Mouse (Mus musculus): ENCODE data around the gene Mrpl20. TPM values are rescaled to one million over a fixed set of nuclear protein-coding genes. Genes with fewer than 3 reads are reported as not detected.

The Mrpl20 gene
- polyA plus RNA-seq, 1 experiment from 2014 or later: 212 TPM

DNA sequence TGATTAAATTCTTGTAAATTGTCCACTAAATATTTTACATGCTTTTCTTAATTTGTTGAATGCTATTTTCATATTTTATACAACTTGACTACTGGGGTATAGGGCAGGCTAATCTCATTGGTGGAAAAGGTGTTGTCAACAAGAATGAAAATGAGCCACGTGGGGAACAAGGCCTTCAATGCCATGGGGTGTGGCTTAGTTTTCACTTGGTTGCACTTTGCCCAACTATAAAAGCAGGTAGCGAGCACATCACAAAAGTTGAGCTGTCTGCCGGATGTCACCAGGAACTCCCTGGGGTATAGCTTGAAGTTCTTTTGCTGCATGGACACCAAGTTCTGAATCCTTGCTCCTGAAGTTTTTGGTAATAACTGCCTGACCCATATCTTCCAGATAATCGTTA is 14.9 kb downstream of the Mrpl20 start:
- 51% methylated on average over 4 of the region's 4 CpGs for WGBS
- no peak overlapping the region for H3K4me2 ChIP-seq (replicated peaks; ENCODE audit: low read depth)
- peak; percentile 46 for ATAC-seq
- no peaks in the 10 kb centered on the region for H3K9me3 ChIP-seq (ENCODE audit: control insufficient read depth)
- no peak overlapping the region for H3K4me3 ChIP-seq (ENCODE audit: low read depth, low read length)
- H3K36me3 ChIP-seq (ENCODE audit: control insufficient read depth, insufficient read depth): peaks cover 78% of the 10 kb centered on the region
- no peaks in the 10 kb centered on the region for H3K4me1 ChIP-seq (replicated peaks; ENCODE audit: control insufficient read depth, insufficient read depth, low read length)
- H3K9ac ChIP-seq (ENCODE audit: low read depth, low read length): no peak overlapping the region
- H3K27me3 ChIP-seq (replicated peaks; ENCODE audit: control insufficient read depth, insufficient read depth, low read length): no peaks in the 10 kb centered on the region
- TF ChIP-seq CTCF (IDR thresholded peaks at IDR 0.05; ENCODE audit: low read depth): no peak
- no peak overlapping the region for H3K27ac ChIP-seq (ENCODE audit: low read depth, low read length)

DNA sequence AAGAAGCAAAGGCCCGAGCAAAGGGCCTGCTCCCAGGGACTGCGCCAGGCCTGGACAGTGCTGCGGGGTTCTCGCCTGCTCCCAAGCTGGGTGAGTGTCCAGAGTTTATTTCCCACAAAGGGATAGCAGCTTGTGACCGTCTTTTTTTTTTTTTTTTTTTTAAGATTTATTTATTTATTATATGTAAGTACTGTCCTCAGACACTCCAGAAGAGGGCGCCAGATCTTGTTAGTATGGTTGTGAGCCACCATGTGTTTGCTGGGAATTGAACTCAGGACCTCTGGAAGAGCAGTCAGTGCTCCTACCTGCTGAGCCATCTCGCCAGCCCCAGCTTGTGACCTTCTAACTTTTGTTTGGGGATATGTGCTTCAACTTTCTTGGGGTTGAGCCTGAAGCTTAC is 18.3 kb downstream of the Mrpl20 start:
- WGBS: 75% methylated on average over 7 of the region's 7 CpGs
- Histone ChIP-seq H3K9me3 (ENCODE audit: control insufficient read depth) (no peaks in the 10 kb centered on the region), H3K9ac (ENCODE audit: low read depth, low read length) (no peak overlapping the region), H3K4me3 (ENCODE audit: low read depth, low read length) (no peak overlapping the region), H3K36me3 (ENCODE audit: control insufficient read depth, insufficient read depth) (peaks cover 84% of the 10 kb centered on the region), H3K4me1 (replicated peaks; ENCODE audit: control insufficient read depth, insufficient read depth, low read length) (no peaks in the 10 kb centered on the region), H3K27me3 (replicated peaks; ENCODE audit: control insufficient read depth, insufficient read depth, low read length) (no peaks in the 10 kb centered on the region), H3K4me2 (replicated peaks; ENCODE audit: low read depth) (no peak overlapping the region), H3K27ac (ENCODE audit: low read depth, low read length) (no peak overlapping the region)
- TF ChIP-seq CTCF (IDR thresholded peaks at IDR 0.05; ENCODE audit: low read depth): peak; percentile 61
- ATAC-seq: no peak

DNA sequence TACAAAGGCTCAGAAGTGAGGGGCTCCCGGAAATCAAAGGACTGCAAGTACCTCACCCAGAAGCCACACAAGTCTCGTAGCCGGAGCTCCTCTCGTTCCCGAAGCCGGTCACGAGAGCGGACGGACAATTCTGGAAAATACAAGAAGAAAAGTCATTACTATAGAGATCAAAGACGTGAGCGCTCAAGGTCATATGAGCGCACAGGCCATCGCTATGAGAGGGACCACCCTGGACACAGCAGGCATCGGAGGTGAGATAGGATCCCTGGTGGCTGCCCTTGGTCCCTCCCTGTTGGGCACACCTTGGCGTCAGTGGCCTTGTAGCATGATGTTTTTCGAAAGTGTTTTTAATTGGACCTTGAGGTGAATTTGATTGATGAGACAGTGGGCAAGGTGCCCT is 20.8 kb downstream of the Mrpl20 start:
- Histone ChIP-seq H3K4me1 (replicated peaks; ENCODE audit: control insufficient read depth, insufficient read depth, low read length) (no peaks in the 10 kb centered on the region), H3K27me3 (replicated peaks; ENCODE audit: control insufficient read depth, insufficient read depth, low read length) (no peaks in the 10 kb centered on the region), H3K4me3 (ENCODE audit: low read depth, low read length) (no peak overlapping the region), H3K4me2 (replicated peaks; ENCODE audit: low read depth) (no peak overlapping the region), H3K9me3 (ENCODE audit: control insufficient read depth) (no peaks in the 10 kb centered on the region), H3K9ac (ENCODE audit: low read depth, low read length) (no peak overlapping the region), H3K27ac (ENCODE audit: low read depth, low read length) (no peak overlapping the region), H3K36me3 (ENCODE audit: control insufficient read depth, insufficient read depth) (peaks cover 72% of the 10 kb centered on the region)
- WGBS: 94% methylated on average over 16 of the region's 16 CpGs
- TF ChIP-seq CTCF (IDR thresholded peaks at IDR 0.05; ENCODE audit: low read depth): no peak
- no peak for ATAC-seq

DNA sequence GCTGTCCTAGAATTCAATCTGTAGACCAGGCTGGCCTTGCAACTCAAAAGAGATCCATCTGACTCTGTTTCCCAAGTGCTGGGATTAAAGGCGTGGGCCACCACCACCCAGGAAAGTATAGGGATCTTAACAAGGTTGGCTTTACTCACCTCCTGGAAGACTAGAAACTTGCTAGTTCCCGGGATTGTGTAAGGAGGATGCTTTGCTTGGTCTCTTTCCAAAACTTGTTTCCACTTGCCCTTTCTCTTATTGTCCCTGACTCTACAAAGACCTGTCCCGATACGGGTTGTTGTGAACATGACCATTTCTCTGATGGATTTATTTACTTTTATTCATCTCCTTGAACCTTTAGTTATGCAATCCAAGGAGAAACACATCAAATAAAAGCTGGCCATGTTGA is 27.2 kb downstream of the Mrpl20 start:
- no peak for ATAC-seq
- no peak overlapping the region for H3K4me2 ChIP-seq (replicated peaks; ENCODE audit: low read depth)

DNA sequence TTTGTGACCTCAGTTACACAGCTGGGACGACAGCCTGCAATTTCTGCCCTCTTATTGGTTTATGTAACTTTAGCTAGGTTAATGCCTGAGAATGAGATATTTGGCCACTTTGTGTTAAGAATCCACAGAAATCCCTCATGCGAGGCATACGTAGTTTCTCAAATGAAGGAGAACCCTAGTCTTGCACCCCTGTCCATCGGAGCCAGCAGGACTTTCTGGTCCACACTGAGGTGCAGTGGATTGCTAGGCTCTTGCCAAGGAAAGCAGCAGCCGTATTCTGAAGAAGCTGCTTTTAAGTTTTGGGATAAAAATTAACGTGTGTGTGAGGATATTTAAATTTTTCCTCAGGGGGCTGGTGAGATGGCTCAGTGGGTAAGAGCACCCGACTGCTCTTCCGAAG is 27.9 kb downstream of the Mrpl20 start:
- H3K27ac ChIP-seq (ENCODE audit: low read depth, low read length): no peak overlapping the region
- H3K4me2 ChIP-seq (replicated peaks; ENCODE audit: low read depth): peak overlapping the region; percentile 87
- peak overlapping the region; percentile 88 for H3K4me3 ChIP-seq (ENCODE audit: low read depth, low read length)
- TF ChIP-seq CTCF (IDR thresholded peaks at IDR 0.05; ENCODE audit: low read depth): no peak
- H3K4me1 ChIP-seq (replicated peaks; ENCODE audit: control insufficient read depth, insufficient read depth, low read length): 0 out of 2 replicates have a peak, but pooled peaks cover 3% of the 10 kb centered on the region
- no peaks in the 10 kb centered on the region for H3K27me3 ChIP-seq (replicated peaks; ENCODE audit: control insufficient read depth, insufficient read depth, low read length)
- H3K36me3 ChIP-seq (ENCODE audit: control insufficient read depth, insufficient read depth): peaks cover 13% of the 10 kb centered on the region; the same call in 1 of the 2 replicates
- no peak overlapping the region for H3K9ac ChIP-seq (ENCODE audit: low read depth, low read length)
- 51% methylated on average over 8 of the region's 8 CpGs for WGBS
- ATAC-seq: no peak
- H3K9me3 ChIP-seq (ENCODE audit: control insufficient read depth): no peaks in the 10 kb centered on the region

More for the DNA sequence above, 27.2 kb downstream of the Mrpl20 start:
- Histone ChIP-seq H3K27ac (ENCODE audit: low read depth, low read length) (no peak overlapping the region), H3K4me1 (replicated peaks; ENCODE audit: control insufficient read depth, insufficient read depth, low read length) (0 out of 2 replicates have a peak, but pooled peaks cover 3% of the 10 kb centered on the region), H3K27me3 (replicated peaks; ENCODE audit: control insufficient read depth, insufficient read depth, low read length) (no peaks in the 10 kb centered on the region), H3K9ac (ENCODE audit: low read depth, low read length) (no peak overlapping the region), H3K9me3 (ENCODE audit: control insufficient read depth) (no peaks in the 10 kb centered on the region), H3K36me3 (ENCODE audit: control insufficient read depth, insufficient read depth) (peaks cover 14% of the 10 kb centered on the region), H3K4me3 (ENCODE audit: low read depth, low read length) (no peak overlapping the region)
- 93% methylated on average over 4 of the region's 4 CpGs for WGBS
- TF ChIP-seq CTCF (IDR thresholded peaks at IDR 0.05; ENCODE audit: low read depth): no peak

DNA sequence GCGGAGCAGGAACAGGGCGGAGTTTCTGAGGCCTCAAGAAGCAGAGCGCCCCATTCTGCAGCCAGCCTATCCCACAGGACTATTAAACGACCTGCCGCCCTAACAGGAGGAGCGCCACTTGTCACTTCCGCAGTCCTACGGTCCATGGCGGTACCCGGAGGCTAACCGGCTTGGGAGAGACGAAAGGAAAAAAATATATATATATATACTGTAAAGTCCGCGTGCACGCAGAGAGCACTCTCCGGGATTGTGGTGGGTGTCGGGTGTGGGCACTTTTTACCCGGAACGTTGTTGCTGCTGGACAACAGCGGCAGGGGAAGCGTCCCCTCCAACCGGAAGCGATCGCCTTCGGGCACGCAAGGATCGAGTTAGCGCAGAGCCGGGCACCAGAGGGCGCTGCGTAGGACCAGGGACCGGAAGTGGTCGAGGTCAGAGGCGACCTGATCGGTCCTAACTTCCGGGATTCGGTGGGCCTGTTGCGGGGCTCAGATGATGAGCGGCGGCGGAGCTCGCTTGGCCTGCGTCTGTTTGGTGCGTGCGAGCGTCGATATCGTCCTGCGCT is 28.6 kb downstream of the Mrpl20 start, which contains the start of gene Aurkaip1:
TSS of gene Aurkaip1 (plus strand) at position 68 of the 562 bp plus-strand sequence.
- H3K27ac ChIP-seq (ENCODE audit: low read depth, low read length): peak within 1 kb of the TSS; percentile 84
- H3K4me3 ChIP-seq (ENCODE audit: low read depth, low read length): peak within 1 kb of the TSS; percentile 88
- H3K4me2 ChIP-seq (replicated peaks; ENCODE audit: low read depth): peak within 1 kb of the TSS; percentile 87
- H3K36me3 ChIP-seq (ENCODE audit: control insufficient read depth, insufficient read depth): peaks cover 13% of the 10 kb centered on the region; the same call in 1 of the 2 replicates
- peak; percentile 93 for ATAC-seq
- 0 out of 2 replicates have a peak, but pooled peaks cover 3% of the 10 kb centered on the region for H3K4me1 ChIP-seq (replicated peaks; ENCODE audit: control insufficient read depth, insufficient read depth, low read length)
- peak; percentile 97 for TF ChIP-seq CTCF (IDR thresholded peaks at IDR 0.05; ENCODE audit: low read depth)
- no peaks in the 10 kb centered on the region for H3K9me3 ChIP-seq (ENCODE audit: control insufficient read depth)
- no peaks in the 10 kb centered on the region for H3K27me3 ChIP-seq (replicated peaks; ENCODE audit: control insufficient read depth, insufficient read depth, low read length)
- under 1% methylated on average over 49 of the region's 49 CpGs for WGBS
- H3K9ac ChIP-seq (ENCODE audit: low read depth, low read length): peak within 1 kb of the TSS; percentile 81
